Mouse (Mus musculus): ENCODE results near the gene Rac2. TPM values are rescaled to one million over a fixed set of nuclear protein-coding genes. Genes with fewer than 3 reads are reported as not detected.

Gene Rac2
- polyA plus RNA-seq, 1 experiment from 2014 or later = 6.4 TPM

DNA sequence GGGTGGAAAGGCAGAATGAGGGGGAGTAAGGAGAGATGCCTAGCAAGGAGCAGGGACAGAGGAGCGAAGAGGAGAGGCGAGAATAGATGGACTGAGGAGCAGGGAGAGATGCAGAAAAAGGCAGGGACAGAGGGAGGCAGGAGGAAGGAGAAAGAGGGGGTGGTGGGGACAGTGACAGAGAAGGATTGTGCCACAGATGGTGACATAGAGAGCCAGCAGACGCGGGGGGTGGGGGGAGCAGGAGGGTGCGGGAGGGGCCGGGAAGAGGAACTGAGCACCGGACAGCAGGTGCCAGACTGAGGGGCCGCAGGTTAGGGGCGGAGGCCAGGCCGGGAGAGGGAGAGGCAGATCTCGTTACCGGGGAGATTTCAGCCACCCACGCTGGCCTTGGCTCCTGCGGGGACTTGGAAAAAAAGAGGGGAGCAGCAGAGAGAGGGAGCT lies 28.0 kb downstream of the Rac2 start, which contains the start of gene Sstr3:
Gene Sstr3 (minus strand): TSS at position 125 of the 441 bp plus-strand sequence.
- Histone ChIP-seq H3K9me3 (ENCODE audit: control insufficient read depth, low read length) (no peaks in the 10 kb centered on the region), H3K4me1 (replicated peaks; ENCODE audit: control insufficient read depth, insufficient read depth, low read length) (peaks cover 5% of the 10 kb centered on the region), H3K4me2 (replicated peaks; ENCODE audit: low read depth, low read length) (0 out of 2 replicates have a peak within 1 kb of the TSS, but pooled peaks have one; percentile 28), H3K4me3 (ENCODE audit: low read depth, low read length) (no peak within 1 kb of the TSS), H3K27ac (ENCODE audit: low read depth, low read length) (no peak within 1 kb of the TSS), H3K27me3 (ENCODE audit: control insufficient read depth, insufficient read depth, low read length) (no peaks in the 10 kb centered on the region), H3K9ac (ENCODE audit: low read depth, low read length) (0 out of 2 replicates have a peak within 1 kb of the TSS, but pooled peaks have one; percentile 20), H3K36me3 (ENCODE audit: control insufficient read depth, insufficient read depth, low read length) (no peaks in the 10 kb centered on the region)
- ATAC-seq (ENCODE audit: low FRiP score) (peak; percentile 19; the same call in 1 of the 2 replicates), DNase-seq (ENCODE audit: low spot score) (peak; percentile 22)
- 10% methylated on average over 14 of the region's 14 CpGs for WGBS

DNA sequence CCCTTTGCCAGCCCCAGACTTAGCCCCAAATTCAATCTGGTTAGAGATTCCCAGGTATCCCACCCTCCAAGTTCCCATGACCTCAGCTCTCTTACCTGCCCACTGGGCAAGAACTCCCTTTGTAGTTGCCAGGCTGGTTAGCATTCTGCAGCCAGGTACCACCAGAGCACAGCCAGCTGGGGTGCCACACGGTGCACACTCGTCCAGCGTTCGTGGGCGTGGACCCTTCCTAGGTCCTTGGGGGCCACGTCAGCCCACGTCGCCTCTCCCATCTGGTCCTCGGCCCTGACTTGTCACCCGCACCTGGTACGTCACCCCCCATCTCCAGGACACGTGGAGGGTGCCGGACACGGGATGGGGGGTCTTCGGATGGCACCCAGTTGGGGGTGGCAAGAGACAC lies 28.5 kb downstream of the Rac2 start:
- H3K27ac ChIP-seq (ENCODE audit: low read depth, low read length) = no peak overlapping the region
- no peaks in the 10 kb centered on the region for H3K9me3 ChIP-seq (ENCODE audit: control insufficient read depth, low read length)
- H3K36me3 ChIP-seq (ENCODE audit: control insufficient read depth, insufficient read depth, low read length) = no peaks in the 10 kb centered on the region
- H3K4me3 ChIP-seq (ENCODE audit: low read depth, low read length) = no peak overlapping the region
- H3K4me2 ChIP-seq (replicated peaks; ENCODE audit: low read depth, low read length) = no peak overlapping the region
- H3K4me1 ChIP-seq (replicated peaks; ENCODE audit: control insufficient read depth, insufficient read depth, low read length) = peaks cover 5% of the 10 kb centered on the region
- WGBS = 72% methylated on average over 15 of the region's 15 CpGs
- H3K27me3 ChIP-seq (ENCODE audit: control insufficient read depth, insufficient read depth, low read length) = no peaks in the 10 kb centered on the region
- no peak overlapping the region for H3K9ac ChIP-seq (ENCODE audit: low read depth, low read length)
- no peak for DNase-seq (ENCODE audit: low spot score)
- no peak for ATAC-seq (ENCODE audit: low FRiP score)

DNA sequence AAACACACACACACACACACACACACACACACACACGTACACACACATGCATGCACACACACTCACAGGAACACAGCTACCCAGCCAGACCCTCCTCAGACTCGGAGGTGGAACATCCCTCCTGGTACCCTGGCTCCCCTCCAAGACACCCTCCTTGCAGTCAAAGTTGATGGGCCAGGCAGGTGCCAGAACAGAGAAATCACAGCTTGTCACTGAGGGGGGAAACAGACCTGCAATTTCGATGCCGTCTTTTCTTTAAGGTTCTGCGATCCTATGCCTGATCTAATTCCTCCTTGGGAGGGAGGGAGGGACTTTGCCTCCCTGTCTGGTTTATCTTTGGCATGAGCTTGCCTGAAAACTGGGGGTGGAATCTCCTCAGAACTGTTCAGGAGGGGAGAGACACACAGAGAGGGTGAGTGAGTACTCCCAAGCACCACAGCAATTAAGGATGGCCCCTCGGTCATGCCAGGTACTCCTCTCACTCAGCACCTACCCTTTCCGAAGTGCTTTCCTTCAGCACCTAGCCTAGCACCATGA lies 29.7 kb downstream of the Rac2 start:
- no peaks in the 10 kb centered on the region for H3K9me3 ChIP-seq (ENCODE audit: control insufficient read depth, low read length)
- peaks cover 5% of the 10 kb centered on the region for H3K4me1 ChIP-seq (replicated peaks; ENCODE audit: control insufficient read depth, insufficient read depth, low read length)
- H3K36me3 ChIP-seq (ENCODE audit: control insufficient read depth, insufficient read depth, low read length) = no peaks in the 10 kb centered on the region
- H3K4me2 ChIP-seq (replicated peaks; ENCODE audit: low read depth, low read length) = no peak overlapping the region
- no peak overlapping the region for H3K4me3 ChIP-seq (ENCODE audit: low read depth, low read length)
- 81% methylated on average over 7 of the region's 7 CpGs for WGBS
- ATAC-seq (ENCODE audit: low FRiP score) (no peak), DNase-seq (ENCODE audit: low spot score) (no peak)
- no peak overlapping the region for H3K9ac ChIP-seq (ENCODE audit: low read depth, low read length)
- no peak overlapping the region for H3K27ac ChIP-seq (ENCODE audit: low read depth, low read length)
- H3K27me3 ChIP-seq (ENCODE audit: control insufficient read depth, insufficient read depth, low read length) = no peaks in the 10 kb centered on the region

DNA sequence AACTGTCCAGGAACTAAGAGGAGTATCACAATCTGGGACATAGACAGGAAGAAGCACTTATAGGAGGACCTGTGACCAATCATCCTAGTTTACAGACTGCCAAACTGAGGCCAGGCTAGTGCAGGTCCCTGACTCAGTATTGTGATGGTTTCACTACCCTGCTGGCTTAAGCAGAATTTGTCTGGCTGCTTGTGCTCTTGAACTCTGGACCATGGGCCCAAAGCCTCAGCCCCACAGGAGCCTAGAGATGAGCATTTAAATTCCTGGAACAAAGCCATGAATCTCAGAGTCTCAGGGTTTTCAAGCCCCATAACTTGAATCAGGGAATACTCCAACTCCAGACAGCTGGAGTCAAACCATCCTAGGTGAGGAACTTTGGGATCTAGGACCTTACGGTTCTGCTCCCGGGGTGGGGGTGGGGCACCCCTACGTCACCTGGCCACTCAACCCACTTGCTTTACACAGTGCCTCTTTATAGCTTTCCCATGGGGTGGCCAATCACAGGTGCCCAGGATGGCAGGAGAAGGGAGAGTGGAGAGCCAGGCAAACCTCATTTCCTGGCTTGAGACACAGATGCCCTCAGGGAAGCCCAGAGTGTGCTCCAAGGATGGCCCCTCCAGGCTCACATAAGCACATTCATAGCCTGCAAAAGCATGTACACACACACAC lies 30.4 kb downstream of the Rac2 start:
- Histone ChIP-seq H3K4me3 (ENCODE audit: low read depth, low read length) (no peak overlapping the region), H3K4me1 (replicated peaks; ENCODE audit: control insufficient read depth, insufficient read depth, low read length) (peaks cover 5% of the 10 kb centered on the region), H3K9ac (ENCODE audit: low read depth, low read length) (no peak overlapping the region), H3K27me3 (ENCODE audit: control insufficient read depth, insufficient read depth, low read length) (no peaks in the 10 kb centered on the region), H3K27ac (ENCODE audit: low read depth, low read length) (no peak overlapping the region), H3K36me3 (ENCODE audit: control insufficient read depth, insufficient read depth, low read length) (no peaks in the 10 kb centered on the region), H3K4me2 (replicated peaks; ENCODE audit: low read depth, low read length) (no peak overlapping the region), H3K9me3 (ENCODE audit: control insufficient read depth, low read length) (no peaks in the 10 kb centered on the region)
- ATAC-seq (ENCODE audit: low FRiP score) = no peak
- WGBS = 76% methylated on average over 3 of the region's 3 CpGs
- no peak for DNase-seq (ENCODE audit: low spot score)

DNA sequence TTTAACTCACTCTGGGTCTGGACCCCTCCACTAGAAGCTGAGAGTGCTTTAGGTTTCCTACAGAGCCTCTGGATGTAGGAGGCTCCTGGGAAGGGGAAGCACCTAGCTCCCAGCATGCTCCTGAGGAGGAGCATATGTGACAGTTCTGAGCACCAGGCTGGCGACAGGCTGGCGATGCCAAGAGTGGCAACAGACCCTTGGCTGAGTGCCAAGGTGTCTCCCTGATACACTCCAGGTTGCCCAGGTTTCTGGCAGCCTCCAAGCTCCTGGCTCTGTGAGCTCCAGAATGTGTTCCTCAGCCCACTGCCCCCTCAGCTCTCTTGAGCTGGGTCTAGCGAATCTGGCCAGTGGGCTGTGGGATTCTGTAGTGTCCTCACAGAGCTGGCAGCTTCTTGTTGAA lies 31.0 kb downstream of the Rac2 start:
- Histone ChIP-seq H3K9ac (ENCODE audit: low read depth, low read length) (no peak overlapping the region), H3K27ac (ENCODE audit: low read depth, low read length) (no peak overlapping the region), H3K9me3 (ENCODE audit: control insufficient read depth, low read length) (no peaks in the 10 kb centered on the region), H3K4me2 (replicated peaks; ENCODE audit: low read depth, low read length) (no peak overlapping the region), H3K4me1 (replicated peaks; ENCODE audit: control insufficient read depth, insufficient read depth, low read length) (peaks cover 5% of the 10 kb centered on the region), H3K36me3 (ENCODE audit: control insufficient read depth, insufficient read depth, low read length) (no peaks in the 10 kb centered on the region), H3K4me3 (ENCODE audit: low read depth, low read length) (no peak overlapping the region), H3K27me3 (ENCODE audit: control insufficient read depth, insufficient read depth, low read length) (no peaks in the 10 kb centered on the region)
- DNase-seq (ENCODE audit: low spot score) = no peak
- no peak for ATAC-seq (ENCODE audit: low FRiP score)
- 82% methylated on average over 3 of the region's 3 CpGs for WGBS

DNA sequence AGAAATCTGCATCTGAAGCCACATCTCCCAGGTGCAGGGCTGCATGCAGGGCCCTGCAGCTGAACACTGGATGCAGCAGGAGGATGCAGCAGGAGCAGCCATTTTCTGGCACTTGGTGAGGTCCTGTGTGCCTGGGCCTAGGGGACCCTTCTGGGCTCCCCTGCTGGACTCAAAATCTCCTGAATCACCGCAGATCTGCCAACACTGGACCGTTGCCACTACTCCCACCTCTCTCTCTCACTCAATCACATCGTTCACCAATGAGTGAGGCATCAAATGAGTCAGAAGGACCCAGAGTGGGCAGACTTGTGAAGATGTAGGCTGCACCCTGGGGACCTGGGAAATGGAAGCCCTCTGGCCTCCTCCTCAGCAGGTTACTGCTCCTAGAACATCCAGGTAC lies 31.5 kb downstream of the Rac2 start:
- Histone ChIP-seq H3K36me3 (ENCODE audit: control insufficient read depth, insufficient read depth, low read length) (no peaks in the 10 kb centered on the region), H3K9me3 (ENCODE audit: control insufficient read depth, low read length) (no peaks in the 10 kb centered on the region), H3K4me1 (replicated peaks; ENCODE audit: control insufficient read depth, insufficient read depth, low read length) (peaks cover 5% of the 10 kb centered on the region), H3K4me2 (replicated peaks; ENCODE audit: low read depth, low read length) (no peak overlapping the region), H3K9ac (ENCODE audit: low read depth, low read length) (no peak overlapping the region), H3K27ac (ENCODE audit: low read depth, low read length) (no peak overlapping the region), H3K4me3 (ENCODE audit: low read depth, low read length) (no peak overlapping the region), H3K27me3 (ENCODE audit: control insufficient read depth, insufficient read depth, low read length) (no peaks in the 10 kb centered on the region)
- DNase-seq (ENCODE audit: low spot score) (no peak), ATAC-seq (ENCODE audit: low FRiP score) (no peak)
- 78% methylated on average over 3 of the region's 3 CpGs for WGBS

DNA sequence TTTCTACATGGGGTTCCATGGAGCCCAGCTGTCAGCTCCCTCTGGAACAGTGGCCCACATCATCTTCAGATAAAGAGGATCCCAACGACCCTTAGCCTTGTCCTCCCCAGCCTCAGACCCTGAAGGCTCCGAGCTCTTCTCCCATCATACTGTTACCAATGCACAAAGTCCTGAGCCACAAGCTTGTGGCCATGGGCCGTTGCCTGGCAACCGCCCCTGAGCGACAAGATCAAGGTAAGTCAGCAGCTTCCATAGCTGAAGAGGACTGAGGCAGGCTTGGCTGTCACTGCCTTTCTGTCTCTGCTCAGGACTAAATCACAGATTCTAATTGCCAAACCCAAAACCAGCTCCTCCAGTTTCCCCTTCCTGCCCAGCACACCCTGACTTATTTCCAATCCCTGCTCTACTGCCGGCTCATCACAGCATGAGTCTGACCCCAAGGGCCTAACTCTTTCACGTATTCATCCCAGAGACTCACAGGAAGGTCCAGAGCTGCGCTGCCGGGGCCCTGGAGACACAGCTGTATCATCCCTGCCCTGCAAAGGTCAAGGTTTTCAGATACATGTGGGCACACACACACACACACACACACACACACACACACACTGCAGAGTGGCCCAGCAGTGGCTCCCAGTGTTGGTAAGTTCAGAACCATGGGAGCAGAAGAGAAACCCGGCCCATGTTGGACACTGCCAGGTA lies 36.7 kb downstream of the Rac2 start:
- no peaks in the 10 kb centered on the region for H3K9me3 ChIP-seq (ENCODE audit: control insufficient read depth, low read length)
- no peaks in the 10 kb centered on the region for H3K4me1 ChIP-seq (replicated peaks; ENCODE audit: control insufficient read depth, insufficient read depth, low read length)
- no peak overlapping the region for H3K9ac ChIP-seq (ENCODE audit: low read depth, low read length)
- H3K27ac ChIP-seq (ENCODE audit: low read depth, low read length) = no peak overlapping the region
- H3K4me2 ChIP-seq (replicated peaks; ENCODE audit: low read depth, low read length) = no peak overlapping the region
- H3K36me3 ChIP-seq (ENCODE audit: control insufficient read depth, insufficient read depth, low read length) = no peaks in the 10 kb centered on the region
- DNase-seq (ENCODE audit: low spot score) (no peak), ATAC-seq (ENCODE audit: low FRiP score) (no peak)
- H3K27me3 ChIP-seq (ENCODE audit: control insufficient read depth, insufficient read depth, low read length) = no peaks in the 10 kb centered on the region
- 51% methylated on average over 10 of the region's 10 CpGs for WGBS
- no peak overlapping the region for H3K4me3 ChIP-seq (ENCODE audit: low read depth, low read length)

DNA sequence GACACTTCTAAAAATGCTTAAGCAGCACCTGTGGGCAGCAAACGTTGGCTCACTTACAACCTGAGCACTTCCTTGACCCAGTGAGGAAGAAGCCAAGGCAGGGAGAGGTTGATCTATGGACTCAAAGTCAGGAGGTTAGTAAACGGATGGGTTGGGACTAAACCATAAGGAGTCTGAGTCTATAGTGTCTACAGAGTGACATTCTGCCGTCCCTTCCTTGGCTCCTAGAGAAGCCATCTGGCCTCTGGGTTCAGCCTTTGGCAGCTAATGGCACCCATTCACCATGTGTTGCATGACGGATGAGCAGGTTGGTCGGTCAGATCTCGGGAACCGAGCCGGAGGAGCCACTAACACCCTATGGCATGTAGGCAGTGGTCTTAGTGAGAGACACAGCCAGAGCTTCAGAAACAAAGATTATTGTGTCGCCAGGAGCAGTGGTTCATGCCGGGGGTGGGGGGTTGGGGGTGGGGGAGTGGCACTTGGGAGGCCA lies 39.2 kb downstream of the Rac2 start:
- H3K4me1 ChIP-seq (replicated peaks; ENCODE audit: control insufficient read depth, insufficient read depth, low read length) = no peaks in the 10 kb centered on the region; the same call in 1 of the 2 replicates
- 75% methylated on average over 10 of the region's 10 CpGs for WGBS
- H3K36me3 ChIP-seq (ENCODE audit: control insufficient read depth, insufficient read depth, low read length) = no peaks in the 10 kb centered on the region
- ATAC-seq (ENCODE audit: low FRiP score) (no peak), DNase-seq (ENCODE audit: low spot score) (no peak)
- H3K9ac ChIP-seq (ENCODE audit: low read depth, low read length) = no peak overlapping the region
- H3K4me2 ChIP-seq (replicated peaks; ENCODE audit: low read depth, low read length) = no peak overlapping the region
- no peak overlapping the region for H3K4me3 ChIP-seq (ENCODE audit: low read depth, low read length)
- H3K27me3 ChIP-seq (ENCODE audit: control insufficient read depth, insufficient read depth, low read length) = peaks cover 4% of the 10 kb centered on the region; the same call in 1 of the 2 replicates
- no peaks in the 10 kb centered on the region for H3K9me3 ChIP-seq (ENCODE audit: control insufficient read depth, low read length)
- no peak overlapping the region for H3K27ac ChIP-seq (ENCODE audit: low read depth, low read length)
